ENCODE assay signal across 16 mouse cellular contexts in genomic region chr1:88877441-88877840, GRCm38 (mm10).
"Had no signal": no experiment of that assay in that cellular context is flagged by ENCODE, and none has a peak within 500 bp of the region (broad histone marks: within the 10 kb centered on the region; RNA-seq: fewer than 3 reads in every experiment).

No protein-coding gene starts in this region.

- H3K4me2 ChIP-seq: liver, embryonic 11.5 days; liver, embryonic 13.5 days; liver, embryonic 15.5 days; midbrain, embryonic 12.5 days; neural tube, embryonic 12.5 days; stomach, embryonic 15.5 days had no signal

- DNase-seq: liver; liver, embryonic 13.5 days; liver, postnatal 0 days; midbrain, embryonic 14.5 days; right cerebral cortex, postnatal 14 days; thymus, adult 2 months; thymus, postnatal 36 days had no signal

- H3K9me3 ChIP-seq: liver, embryonic 13.5 days; liver, embryonic 15.5 days; midbrain, embryonic 12.5 days; neural tube, embryonic 12.5 days; stomach, embryonic 15.5 days had no signal

- H3K36me3 ChIP-seq: liver, embryonic 13.5 days; liver, embryonic 15.5 days; midbrain, embryonic 12.5 days; neural tube, embryonic 12.5 days; stomach, embryonic 15.5 days had no signal

- H3K27me3 ChIP-seq: liver, embryonic 13.5 days; liver, embryonic 15.5 days; megakaryocyte, embryonic 14.5 days; neural tube, embryonic 12.5 days; stomach, embryonic 15.5 days had no signal

- H3K9ac ChIP-seq: liver, embryonic 13.5 days; liver, embryonic 15.5 days; liver, postnatal 0 days; midbrain, embryonic 12.5 days; neural tube, embryonic 12.5 days; stomach, embryonic 15.5 days had no signal

- ATAC-seq: liver, postnatal 0 days; midbrain, embryonic 16.5 days had no signal

- H3K27ac ChIP-seq: liver, embryonic 13.5 days; liver, embryonic 15.5 days; macrophage; midbrain, embryonic 12.5 days; neural tube, embryonic 12.5 days; stomach, embryonic 15.5 days; stomach, postnatal 0 days had no signal

- H3K4me3 ChIP-seq: liver, embryonic 13.5 days; liver, embryonic 15.5 days; megakaryocyte, embryonic 14.5 days; midbrain, embryonic 12.5 days; neural tube, embryonic 12.5 days; stomach, embryonic 15.5 days had no signal

- H3K4me1 ChIP-seq: liver, embryonic 13.5 days; liver, embryonic 15.5 days; megakaryocyte, embryonic 14.5 days; midbrain, embryonic 12.5 days; neural tube, embryonic 12.5 days; stomach, embryonic 15.5 days had no signal
